Mouse (Mus musculus) liver, embryonic 14.5 days (tissue): Measurements from ENCODE around the gene Dnm3. TPM values are rescaled to one million over a fixed set of nuclear protein-coding genes. Genes with fewer than 3 reads are reported as not detected.
A peak's percentile ranks its signal among the peaks of the same experiment; 100 is the strongest.

Experiments used
- ATAC-seq: fragments of 200-750 bp; cut with Nextera tagmentation; 2 replicates; pipeline ENCODE4 v1.8.0; 2017; ENCODE audit warnings: moderate number of reproducible peaks, mild to moderate bottlenecking, moderate library complexity; ENCODE audit not compliant: insufficient read depth
- DNase-seq, 3 experiments: peaks; one replicate each; pipeline ENCODE4 v3.0.0-alpha.2; 2012 to 2013; ENCODE audit warnings: low read depth in 3 of 3, low spot score in 3 of 3
- H3K27ac ChIP-seq: fragments of 300-500 bp; sonication (generic); 2 replicates; pipeline ENCODE4 v1.5.1; 2014; ENCODE audit warnings: moderate library complexity, mild to moderate bottlenecking, control low read depth, inconsistent platforms
- H3K27me3 ChIP-seq: fragments of 300-500 bp; sonication (generic); 2 replicates; pipeline ENCODE4 v1.6.1; 2014; ENCODE audit warnings: mild to moderate bottlenecking, low read length, moderate library complexity; ENCODE audit not compliant: control insufficient read depth, insufficient read depth
- H3K36me3 ChIP-seq: fragments of 300-500 bp; sonication (generic); replicated peaks from 2 replicates; pipeline ENCODE4 v1.6.1; 2014; ENCODE audit warnings: low read depth; ENCODE audit not compliant: control insufficient read depth, insufficient read depth
- H3K4me1 ChIP-seq, 2 experiments: fragments of 200-500 bp in 1 of 2; fragments of 300-500 bp in 1 of 2; sonication (generic) in 1 of 2; replicated peaks; 2 replicates each; pipeline ENCODE4 v1.6.1; 2012 to 2014; ENCODE audit warnings: antibody characterized with exemption in 1 of 2, inconsistent platforms in 1 of 2, low read length in 1 of 2; ENCODE audit not compliant: control insufficient read depth in 2 of 2, insufficient read depth in 2 of 2
- H3K4me2 ChIP-seq: fragments of 300-500 bp; sonication (generic); 2 replicates; pipeline ENCODE4 v1.6.1; 2014; ENCODE audit warnings: low read depth, mild to moderate bottlenecking, control low read depth, moderate library complexity
- H3K4me3 ChIP-seq, 2 experiments: fragments of 200-500 bp in 1 of 2; fragments of 300-500 bp in 1 of 2; sonication (generic) in 1 of 2; 2 replicates each; pipeline ENCODE4 v1.5.1; 2012 to 2014; ENCODE audit warnings: low read depth in 2 of 2, low read length in 2 of 2, mild to moderate bottlenecking in 2 of 2, control low read depth in 1 of 2, inconsistent platforms in 1 of 2, moderate library complexity in 1 of 2; ENCODE audit not compliant: insufficient read depth in 1 of 2
- H3K9ac ChIP-seq: fragments of 300-500 bp; sonication (generic); replicated peaks from 2 replicates; pipeline ENCODE4 v1.6.1; 2014; ENCODE audit warnings: mild to moderate bottlenecking, control low read depth, moderate library complexity
- H3K9me3 ChIP-seq: fragments of 300-500 bp; sonication (generic); 2 replicates; pipeline ENCODE4 v1.6.1; 2016; ENCODE audit warnings: low read length, mixed read lengths; ENCODE audit not compliant: control insufficient read depth
- CTCF ChIP-seq: IDR thresholded peaks from 2 replicates; pipeline ENCODE4 v1.5.1; 2016; ENCODE audit warnings: antibody characterized with exemption, low read depth, control low read depth
- EP300 ChIP-seq: IDR thresholded peaks from 2 replicates; pipeline ENCODE4 v1.6.1; 2016; ENCODE audit warnings: antibody characterized with exemption, low read depth
- WGBS: fragments of 180-500 bp; shearing (Covaris S2); extraction: QIAGEN DNeasy Blood & Tissue Kit; methylation state at CpG from one replicate; pipeline ENCODE4 v1.1.7; 2014; ENCODE audit not compliant: insufficient replicate concordance; 5-methylcytosine and 5-hydroxymethylcytosine counted together
- polyA plus RNA-seq, 2 experiments: library from polyadenylated mRNA; depleted of rRNA in 1 of 2; stranded (reverse) in 1 of 2; unstranded in 1 of 2; fragments of >200 nt; fragmentation: Nextera tagmentation in 1 of 2; extraction: Ambion mirVana in 1 of 2; gene quantifications; 2 replicates each; pipeline versions ENCODE4 v1.2.1 to v1.2.3; 2012 to 2014

The Dnm3 gene
- polyA plus RNA-seq, 2 experiments, result 0.61 to 0.96 TPM

- Histone ChIP-seq H3K9ac (no peak overlapping the region), H3K4me2 (no peak overlapping the region), H3K9me3 (no peaks in the 10 kb centered on the region), H3K4me1 (no peaks in the 10 kb centered on the region), H3K36me3 (no peaks in the 10 kb centered on the region), H3K27ac (no peak overlapping the region), H3K27me3 (no peaks in the 10 kb centered on the region), H3K4me3 (no peak overlapping the region)
- DNase-seq (no peak), ATAC-seq (no peak)
- TF ChIP-seq CTCF, result no peak
- TF ChIP-seq EP300, result no peak
- 46% methylated on average over 2 of the region's 2 CpGs for WGBS
Observed at GRCm38 (mm10) chr1:162158486-162158885, 319.3 kb downstream of the Dnm3 start.

- no peaks in the 10 kb centered on the region for H3K27me3 ChIP-seq
- no peak overlapping the region for H3K9ac ChIP-seq
- H3K36me3 ChIP-seq, result no peaks in the 10 kb centered on the region
- no peak for TF ChIP-seq EP300
- no peak for TF ChIP-seq CTCF
- H3K9me3 ChIP-seq, result no peaks in the 10 kb centered on the region
- no peak overlapping the region for H3K4me3 ChIP-seq
- 59% methylated on average over 5 of the region's 5 CpGs for WGBS
- no peak overlapping the region for H3K4me2 ChIP-seq
- no peak for DNase-seq
- H3K4me1 ChIP-seq, result 0 out of 4 replicates have a peak, but pooled peaks cover 0 to 2% of the 10 kb centered on the region in 2 experiments
- no peak overlapping the region for H3K27ac ChIP-seq
- ATAC-seq, result peak; percentile 31; the same call in 1 of the 2 replicates
Observed at GRCm38 (mm10) chr1:162157659-162158058, 320.2 kb downstream of the Dnm3 start.

GRCm38 (mm10) chr1:162156873-162157272 lies 321.0 kb downstream of the Dnm3 start:
- Histone ChIP-seq H3K27me3 (no peaks in the 10 kb centered on the region), H3K36me3 (no peaks in the 10 kb centered on the region), H3K27ac (no peak overlapping the region), H3K9me3 (no peaks in the 10 kb centered on the region), H3K4me1 (0 out of 4 replicates have a peak, but pooled peaks cover 0 to 2% of the 10 kb centered on the region in 2 experiments), H3K9ac (no peak overlapping the region), H3K4me2 (no peak overlapping the region), H3K4me3 (no peak overlapping the region)
- TF ChIP-seq EP300, result no peak
- no peak for TF ChIP-seq CTCF
- DNase-seq (no peak), ATAC-seq (no peak)
- WGBS, result 57% methylated on average over 5 of the region's 5 CpGs

- Histone ChIP-seq H3K27ac (no peak overlapping the region), H3K27me3 (no peaks in the 10 kb centered on the region), H3K9me3 (no peaks in the 10 kb centered on the region), H3K4me3 (no peak overlapping the region), H3K36me3 (no peaks in the 10 kb centered on the region), H3K4me2 (no peak overlapping the region), H3K4me1 (0 out of 4 replicates have a peak, but pooled peaks cover 0 to 2% of the 10 kb centered on the region in 2 experiments), H3K9ac (no peak overlapping the region)
- TF ChIP-seq EP300, result no peak
- no peak for TF ChIP-seq CTCF
- DNase-seq, result no peak
- 76% methylated on average over 3 of the region's 3 CpGs for WGBS
- ATAC-seq, result no peak
Observed at GRCm38 (mm10) chr1:162155546-162155945, 322.3 kb downstream of the Dnm3 start.

- Histone ChIP-seq H3K36me3 (no peaks in the 10 kb centered on the region), H3K27me3 (no peaks in the 10 kb centered on the region), H3K4me1 (0 out of 4 replicates have a peak, but pooled peaks cover 0 to 2% of the 10 kb centered on the region in 2 experiments), H3K4me3 (no peak overlapping the region), H3K27ac (no peak overlapping the region), H3K9ac (no peak overlapping the region), H3K4me2 (no peak overlapping the region), H3K9me3 (no peaks in the 10 kb centered on the region)
- DNase-seq (no peak), ATAC-seq (no peak)
- WGBS, result 68% methylated on average over 5 of the region's 5 CpGs
- no peak for TF ChIP-seq CTCF
- TF ChIP-seq EP300, result no peak
Observed at GRCm38 (mm10) chr1:162153118-162153517, 324.7 kb downstream of the Dnm3 start.
